Mouse (Mus musculus) intestine, embryonic 16.5 days (tissue): Measurements from ENCODE around the gene Lgals2. TPM values are rescaled to one million over a fixed set of nuclear protein-coding genes. Genes with fewer than 3 reads are reported as not detected.
"Not testable (repeated sequence)": the region's sequence is repeated elsewhere in the genome, so short reads cannot be mapped to it uniquely, and the experiment has no call there.

Source experiments
- ATAC-seq: fragments of 200-750 bp; cut with Nextera tagmentation; 2 replicates; pipeline ENCODE4 v1.8.0; 2017; ENCODE audit warnings: moderate TSS enrichment, moderate library complexity
- H3K27ac ChIP-seq: fragments of 300-500 bp; sonication (generic); 2 replicates; pipeline ENCODE4 v1.5.1; 2014; ENCODE audit warnings: mild to moderate bottlenecking, low read length
- H3K27me3 ChIP-seq: fragments of 300-500 bp; sonication (generic); replicated peaks from 2 replicates; pipeline ENCODE4 v1.6.1; 2014; ENCODE audit warnings: low read length, control low read depth, mixed read lengths; ENCODE audit not compliant: control insufficient read depth, insufficient read depth
- H3K36me3 ChIP-seq: fragments of 300-500 bp; sonication (generic); 2 replicates; pipeline ENCODE4 v1.6.1; 2014; ENCODE audit warnings: low read length, control low read depth; ENCODE audit not compliant: control insufficient read depth, insufficient read depth
- H3K4me1 ChIP-seq: fragments of 300-500 bp; sonication (generic); 2 replicates; pipeline ENCODE4 v1.6.1; 2014; ENCODE audit warnings: low read length, control low read depth, mixed read lengths; ENCODE audit not compliant: control insufficient read depth, insufficient read depth
- H3K4me2 ChIP-seq: fragments of 300-500 bp; sonication (generic); 2 replicates; pipeline ENCODE4 v1.6.1; 2014; ENCODE audit warnings: low read depth, low read length, control low read depth
- H3K4me3 ChIP-seq: fragments of 300-500 bp; sonication (generic); 2 replicates; pipeline ENCODE4 v1.5.1; 2014; ENCODE audit warnings: mild to moderate bottlenecking, low read length
- H3K9ac ChIP-seq: fragments of 300-500 bp; sonication (generic); 2 replicates; pipeline ENCODE4 v1.6.1; 2014; ENCODE audit warnings: low read depth, low read length
- H3K9me3 ChIP-seq: fragments of 300-500 bp; sonication (generic); 2 replicates; pipeline ENCODE4 v1.6.1; 2016; ENCODE audit warnings: low read length, control low read depth; ENCODE audit not compliant: control insufficient read depth
- WGBS: fragments of 180-500 bp; shearing (Covaris S2); extraction: QIAGEN DNeasy Blood & Tissue Kit; methylation state at CpG from one replicate; pipeline ENCODE4 v1.1.7; 2014; 5-methylcytosine and 5-hydroxymethylcytosine counted together
- polyA plus RNA-seq: library from polyadenylated mRNA; unstranded; fragments of >200 nt; fragmentation: Nextera tagmentation; extraction: Ambion mirVana; gene quantifications from 2 replicates; pipeline ENCODE4 v1.2.1, GENCODE M21; 2015

Gene Lgals2
- polyA plus RNA-seq, 1 experiment from 2014 or later = 1,298 TPM

GRCm38 (mm10) chr15:78896149-78896548 is 40.8 kb upstream of the Lgals2 start:
- ATAC-seq = no peak
- H3K36me3 ChIP-seq = peaks cover 11% of the 10 kb centered on the region; the same call in 1 of the 2 replicates
- 81% methylated on average over 3 of the region's 3 CpGs for WGBS
- H3K9ac ChIP-seq = no peak overlapping the region; the same call in 1 of the 2 replicates
- no peaks in the 10 kb centered on the region for H3K9me3 ChIP-seq
- peak overlapping the region; percentile 36 for H3K27ac ChIP-seq
- H3K4me2 ChIP-seq = no peak overlapping the region
- no peak overlapping the region for H3K4me3 ChIP-seq
- no peaks in the 10 kb centered on the region for H3K27me3 ChIP-seq
- peaks cover 67% of the 10 kb centered on the region for H3K4me1 ChIP-seq

- H3K27me3 ChIP-seq = no peaks in the 10 kb centered on the region
- no peak for ATAC-seq
- WGBS = 76% methylated on average over 2 of the region's 2 CpGs
- no peak overlapping the region for H3K4me2 ChIP-seq
- H3K9ac ChIP-seq = no peak overlapping the region; the same call in 1 of the 2 replicates
- peaks cover 15% of the 10 kb centered on the region; the same call in 1 of the 2 replicates for H3K36me3 ChIP-seq
- H3K4me1 ChIP-seq = peaks cover 63% of the 10 kb centered on the region
- H3K27ac ChIP-seq = peak overlapping the region; percentile 36; the same call in 1 of the 2 replicates
- H3K4me3 ChIP-seq = no peak overlapping the region
- H3K9me3 ChIP-seq = no peaks in the 10 kb centered on the region
Measured at GRCm38 (mm10) chr15:78895741-78896140, 40.4 kb upstream of the Lgals2 start.

DNA sequence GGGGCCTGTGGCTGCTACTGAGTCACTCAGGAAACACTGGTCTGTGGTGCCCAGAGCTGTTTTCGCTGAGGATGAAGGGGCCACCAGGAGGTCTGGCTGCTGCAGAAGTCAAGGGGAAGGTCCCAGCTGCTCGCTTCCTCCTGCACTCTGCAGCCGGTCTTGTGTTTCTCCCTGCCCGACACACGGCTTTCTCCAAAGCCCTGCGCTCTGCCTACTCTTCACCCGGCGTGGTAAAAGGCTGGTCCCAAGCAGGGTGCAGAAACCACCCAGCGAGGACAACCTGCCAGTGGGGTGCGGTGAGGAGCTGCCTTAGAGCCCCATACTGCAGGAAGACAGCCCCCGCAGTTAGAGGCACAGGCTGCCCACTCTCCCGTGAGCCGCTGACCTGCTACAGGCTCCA is 39.4 kb upstream of the Lgals2 start:
- Histone ChIP-seq H3K4me1 (peaks cover 61% of the 10 kb centered on the region), H3K27ac (peak overlapping the region; percentile 52), H3K4me3 (no peak overlapping the region), H3K9ac (peak overlapping the region; percentile 3; the same call in 1 of the 2 replicates), H3K36me3 (peaks cover 18% of the 10 kb centered on the region; the same call in 1 of the 2 replicates), H3K9me3 (no peaks in the 10 kb centered on the region), H3K27me3 (no peaks in the 10 kb centered on the region), H3K4me2 (no peak overlapping the region)
- 75% methylated on average over 13 of the region's 13 CpGs for whole genome bisulfite sequencing
- no peak for ATAC-seq

GRCm38 (mm10) chr15:78892440-78892839 is 37.1 kb upstream of the Lgals2 start:
- Histone ChIP-seq H3K27ac (no peak overlapping the region), H3K4me3 (no peak overlapping the region), H3K27me3 (no peaks in the 10 kb centered on the region), H3K4me2 (no peak overlapping the region), H3K9me3 (no peaks in the 10 kb centered on the region), H3K4me1 (peaks cover 55% of the 10 kb centered on the region), H3K9ac (0 out of 2 replicates have a peak overlapping the region, but pooled peaks have one; percentile 6), H3K36me3 (peaks cover 19% of the 10 kb centered on the region; the same call in 1 of the 2 replicates)
- 30% methylated on average over 7 of the region's 7 CpGs for WGBS
- ATAC-seq = no peak

- ATAC-seq = peak; percentile 45; the same call in 1 of the 2 replicates
Measured at GRCm38 (mm10) chr15:78889401-78889853, 34.1 kb upstream of the Lgals2 start.

GRCm38 (mm10) chr15:78881828-78882227 is 26.5 kb upstream of the Lgals2 start:
- WGBS = 83% methylated on average over 3 of the region's 3 CpGs
- Histone ChIP-seq H3K9ac (no peak overlapping the region), H3K9me3 (no peaks in the 10 kb centered on the region), H3K4me2 (no peak overlapping the region), H3K36me3 (peaks cover 34% of the 10 kb centered on the region), H3K27me3 (no peaks in the 10 kb centered on the region), H3K4me1 (peaks cover 17% of the 10 kb centered on the region), H3K27ac (no peak overlapping the region), H3K4me3 (no peak overlapping the region)
- ATAC-seq = no peak

More at GRCm38 (mm10) chr15:78889401-78889853, 34.1 kb upstream of the Lgals2 start:
- 26% methylated on average over 13 of the region's 13 CpGs for WGBS
- no peak overlapping the region for H3K4me3 ChIP-seq
- H3K9ac ChIP-seq = 0 out of 2 replicates have a peak overlapping the region, but pooled peaks have one; percentile 32
- no peak overlapping the region for H3K27ac ChIP-seq
- peaks cover 34% of the 10 kb centered on the region for H3K4me1 ChIP-seq
- H3K9me3 ChIP-seq = no peaks in the 10 kb centered on the region
- H3K36me3 ChIP-seq = peaks cover 34% of the 10 kb centered on the region
- no peak overlapping the region for H3K4me2 ChIP-seq
- no peaks in the 10 kb centered on the region for H3K27me3 ChIP-seq

GRCm38 (mm10) chr15:78880432-78880831 is 25.1 kb upstream of the Lgals2 start:
- H3K4me1 ChIP-seq = peaks cover 22% of the 10 kb centered on the region
- no peak overlapping the region for H3K27ac ChIP-seq
- peaks cover 25% of the 10 kb centered on the region for H3K36me3 ChIP-seq
- no peaks in the 10 kb centered on the region for H3K27me3 ChIP-seq
- no peak overlapping the region for H3K9ac ChIP-seq
- H3K4me3 ChIP-seq = no peak overlapping the region
- no peak overlapping the region for H3K4me2 ChIP-seq
- 90% methylated on average over 8 of the region's 8 CpGs for WGBS
- H3K9me3 ChIP-seq = no peaks in the 10 kb centered on the region
- no peak for ATAC-seq

- ATAC-seq, H3K9me3 ChIP-seq, H3K27me3 ChIP-seq: not testable (repeated sequence)
- peak overlapping the region; percentile 48 for H3K27ac ChIP-seq
- WGBS = 37% methylated on average over 7 of the region's 7 CpGs
- peaks cover 29% of the 10 kb centered on the region for H3K4me1 ChIP-seq
- H3K9ac ChIP-seq = peak overlapping the region; percentile 29; the same call in 1 of the 2 replicates
- peak overlapping the region; percentile 2; the same call in 1 of the 2 replicates for H3K4me3 ChIP-seq
- peaks cover 20% of the 10 kb centered on the region for H3K36me3 ChIP-seq
- H3K4me2 ChIP-seq = peak overlapping the region; percentile 90
Measured at GRCm38 (mm10) chr15:78878792-78879516, 23.6 kb upstream of the Lgals2 start.

DNA sequence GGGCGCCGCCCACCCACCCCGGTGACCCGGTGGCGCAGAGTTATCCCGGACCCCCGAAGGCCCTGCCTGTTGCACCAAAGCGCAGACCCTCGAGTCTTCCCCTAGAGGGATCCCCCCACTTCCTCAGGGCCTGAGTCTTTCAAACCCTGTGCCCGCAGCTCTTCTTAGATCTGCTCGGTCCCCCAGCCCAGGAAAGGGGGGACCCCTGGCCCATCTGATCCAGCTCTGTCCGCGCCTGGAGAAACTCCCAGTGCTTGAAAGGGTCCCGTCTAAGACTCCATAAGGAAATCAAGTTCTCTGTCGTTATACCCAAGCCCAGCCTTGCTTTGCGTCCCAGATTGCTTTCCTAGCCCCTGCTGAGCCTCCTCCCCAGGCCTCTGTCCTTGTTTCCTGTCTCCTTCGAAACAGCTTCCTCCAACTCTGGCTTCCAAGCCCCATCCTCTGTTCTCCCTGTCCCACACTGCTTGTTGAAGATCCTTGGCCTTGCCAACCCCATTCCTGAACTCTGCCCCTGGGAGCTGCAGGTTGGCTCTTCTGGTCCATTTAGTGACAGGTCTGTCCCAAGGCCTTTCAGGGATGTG is 22.6 kb upstream of the Lgals2 start:
- peaks cover 11% of the 10 kb centered on the region for H3K36me3 ChIP-seq
- peak overlapping the region; percentile 90 for H3K9ac ChIP-seq
- H3K27me3 ChIP-seq = no peaks in the 10 kb centered on the region
- peak overlapping the region; percentile 83 for H3K4me3 ChIP-seq
- H3K4me2 ChIP-seq = peak overlapping the region; percentile 90
- no peak for ATAC-seq
- peak overlapping the region; percentile 99 for H3K27ac ChIP-seq
- peaks cover 29% of the 10 kb centered on the region for H3K4me1 ChIP-seq
- H3K9me3 ChIP-seq = no peaks in the 10 kb centered on the region
- WGBS = 0% methylated on average over 17 of the region's 17 CpGs
